Mouse (Mus musculus): Measurements from ENCODE around the gene 4930579G24Rik.

DNA sequence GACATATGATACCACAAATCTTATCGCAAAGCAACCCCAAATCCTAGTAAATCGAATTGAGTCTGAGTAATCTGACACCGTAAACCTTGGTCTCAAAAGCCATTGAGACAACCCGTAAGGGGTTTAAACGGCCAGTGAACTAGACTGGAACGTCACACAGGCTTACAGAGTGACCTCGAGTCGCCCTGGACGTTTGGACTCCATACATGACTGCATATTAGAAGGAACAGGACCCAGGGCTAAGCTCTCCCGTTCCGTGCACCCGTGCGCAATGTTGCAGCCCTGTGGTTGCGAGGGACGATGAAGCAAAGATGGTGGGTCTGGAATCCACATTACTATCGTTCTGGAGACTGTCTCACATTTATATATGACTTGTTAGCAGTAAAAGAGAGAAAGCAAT is 43.3 kb downstream of the 4930579G24Rik start:
- TF ChIP-seq EP300 (optimal IDR thresholded peaks at IDR 0.05) (no peak), CTCF (IDR thresholded peaks at IDR 0.05; ENCODE audit: low read depth) (no peak)

Measured in stomach, postnatal 0 days (tissue).